Mouse (Mus musculus) MEL (cell line): ENCODE results near the gene Mrgprd. TPM values are rescaled to one million over a fixed set of nuclear protein-coding genes. Genes with fewer than 3 reads are reported as not detected.

Experiments
- DNase-seq: peaks from one replicate; pipeline ENCODE4 v3.0.0; 2011; ENCODE audit warnings: low read depth, low spot score
- H3K27ac ChIP-seq: 2 replicates; pipeline ENCODE4 v1.5.1; 2012; ENCODE audit warnings: low read depth, mild to moderate bottlenecking, control low read depth, low read length, moderate library complexity; ENCODE audit not compliant: control insufficient read depth
- H3K27me3 ChIP-seq, 2 experiments: fragments of 150-350 bp in 1 of 2; sonication (generic) in 1 of 2; 2 replicates each; pipeline ENCODE4 v1.6.1; 2012; ENCODE audit warnings: low read length in 2 of 2, mild to moderate bottlenecking in 2 of 2, improper control_type of control experiment in 1 of 2, moderate library complexity in 1 of 2; ENCODE audit not compliant: insufficient read depth in 2 of 2, control insufficient read depth in 1 of 2
- H3K36me3 ChIP-seq, 2 experiments: 2 replicates each; pipeline ENCODE4 v1.6.1; 2012 to 2014; ENCODE audit warnings: low read length in 2 of 2, improper control_type of control experiment in 1 of 2, inconsistent platforms in 1 of 2, mild to moderate bottlenecking in 1 of 2; ENCODE audit not compliant: insufficient read depth in 2 of 2, control insufficient read depth in 1 of 2
- H3K4me1 ChIP-seq, 2 experiments: fragments of 150-350 bp in 1 of 2; sonication (generic) in 1 of 2; 2 replicates each; pipeline ENCODE4 v1.6.1; 2012; ENCODE audit warnings: low read length in 2 of 2, improper control_type of control experiment in 1 of 2, mild to moderate bottlenecking in 1 of 2; ENCODE audit not compliant: insufficient read depth in 2 of 2, control insufficient read depth in 1 of 2
- H3K4me3 ChIP-seq, 2 experiments: fragments of 150-350 bp in 1 of 2; sonication (generic) in 1 of 2; 2 replicates each; pipeline ENCODE4 v1.5.1; 2012; ENCODE audit warnings: low read depth in 2 of 2, low read length in 2 of 2, mild to moderate bottlenecking in 2 of 2, moderate library complexity in 2 of 2, control low read depth in 1 of 2, improper control_type of control experiment in 1 of 2; ENCODE audit not compliant: control insufficient read depth in 1 of 2, insufficient read depth in 1 of 2
- H3K79me2 ChIP-seq: 2 replicates; pipeline ENCODE4 v1.6.1; 2012; ENCODE audit warnings: mild to moderate bottlenecking, low read length, moderate library complexity; ENCODE audit not compliant: control insufficient read depth, poor library complexity, insufficient read depth
- H3K9ac ChIP-seq: 2 replicates; pipeline ENCODE4 v1.6.1; 2012; ENCODE audit warnings: low read depth, mild to moderate bottlenecking, control low read depth, low read length, moderate library complexity; ENCODE audit not compliant: control insufficient read depth, poor library complexity, severe bottlenecking
- H3K9me3 ChIP-seq: fragments of 150-350 bp; sonication (generic); replicated peaks from 2 replicates; pipeline ENCODE4 v1.6.1; 2012; ENCODE audit warnings: mild to moderate bottlenecking, low read length, improper control_type of control experiment, moderate library complexity; ENCODE audit not compliant: insufficient read depth
- CHD2 ChIP-seq: IDR thresholded peaks from 2 replicates; pipeline ENCODE4 v1.6.1; 2011; ENCODE audit warnings: low read length, improper control_type of control experiment
- CTCF ChIP-seq, 3 experiments: IDR thresholded peaks in 2 of 3; conservative IDR thresholded peaks in 1 of 3; 2 replicates each; pipeline ENCODE4 v1.5.1; 2011 to 2012; ENCODE audit warnings: low read length in 3 of 3, low read depth in 2 of 3, mild to moderate bottlenecking in 2 of 3, improper control_type of control experiment in 1 of 3, inconsistent platforms in 1 of 3, mixed read lengths in 1 of 3, moderate library complexity in 1 of 3; ENCODE audit not compliant: control insufficient read depth in 1 of 3, insufficient read depth in 1 of 3, poor library complexity in 1 of 3, severe bottlenecking in 1 of 3
- E2F4 ChIP-seq: IDR thresholded peaks from 2 replicates; pipeline ENCODE4 v1.6.1; 2011; ENCODE audit warnings: low read depth, low read length, improper control_type of control experiment, borderline replicate concordance
- ELF1 ChIP-seq: IDR thresholded peaks from 2 replicates; pipeline ENCODE4 v1.6.1; 2014; ENCODE audit warnings: low read depth, mild to moderate bottlenecking, inconsistent platforms, low read length, improper control_type of control experiment, moderate library complexity
- EP300 ChIP-seq, 2 experiments: IDR thresholded peaks; 2 replicates each; pipeline ENCODE4 v1.6.1; 2011; ENCODE audit warnings: improper control_type of control experiment in 2 of 2, low read length in 2 of 2, low read depth in 1 of 2, mild to moderate bottlenecking in 1 of 2
- ETS1 ChIP-seq: IDR thresholded peaks from 2 replicates; pipeline ENCODE4 v1.6.1; 2012; ENCODE audit warnings: low read depth, mild to moderate bottlenecking, inconsistent platforms, low read length, improper control_type of control experiment, moderate library complexity
- GABPA ChIP-seq: IDR thresholded peaks from 2 replicates; pipeline ENCODE4 v1.6.1; 2012; ENCODE audit warnings: low read depth, mild to moderate bottlenecking, inconsistent platforms, low read length, improper control_type of control experiment, moderate library complexity
- JUND ChIP-seq: IDR thresholded peaks from 2 replicates; pipeline ENCODE4 v1.6.1; 2011; ENCODE audit warnings: low read depth, mild to moderate bottlenecking, improper control_type of control experiment, low read length
- MAFK ChIP-seq: IDR thresholded peaks from 2 replicates; pipeline ENCODE4 v1.6.1; 2011; ENCODE audit warnings: low read depth, mild to moderate bottlenecking, low read length, improper control_type of control experiment, borderline replicate concordance
- MAX ChIP-seq: IDR thresholded peaks from 2 replicates; pipeline ENCODE4 v1.6.1; 2011; ENCODE audit warnings: low read length, improper control_type of control experiment
- MEF2A ChIP-seq: IDR thresholded peaks from 2 replicates; pipeline ENCODE4 v1.6.1; 2014; ENCODE audit warnings: low read depth, mild to moderate bottlenecking, inconsistent platforms, low read length, improper control_type of control experiment; ENCODE audit not compliant: poor library complexity, insufficient replicate concordance, severe bottlenecking; ENCODE audit errors: extremely low read depth
- MXI1 ChIP-seq: IDR thresholded peaks from 2 replicates; pipeline ENCODE4 v1.6.1; 2011; ENCODE audit warnings: mild to moderate bottlenecking, low read depth, low read length, improper control_type of control experiment
- MYB ChIP-seq: IDR thresholded peaks from 2 replicates; pipeline ENCODE4 v1.6.1; 2011; ENCODE audit warnings: mild to moderate bottlenecking, low read depth, low read length, improper control_type of control experiment
- NELFE ChIP-seq: IDR thresholded peaks from 2 replicates; pipeline ENCODE4 v1.6.1; 2011; ENCODE audit warnings: low read depth, low read length, improper control_type of control experiment
- NRF1 ChIP-seq: IDR thresholded peaks from 2 replicates; pipeline ENCODE4 v1.6.1; 2014; ENCODE audit warnings: low read depth, mild to moderate bottlenecking, inconsistent platforms, low read length, improper control_type of control experiment, moderate library complexity; ENCODE audit not compliant: poor library complexity, insufficient read depth, severe bottlenecking
- POLR2AphosphoS2 ChIP-seq: IDR thresholded peaks from 2 replicates; pipeline ENCODE4 v1.6.1; 2011; ENCODE audit warnings: low read length, improper control_type of control experiment
- RCOR1 ChIP-seq: IDR thresholded peaks from 2 replicates; pipeline ENCODE4 v1.6.1; 2012; ENCODE audit warnings: low read depth, mild to moderate bottlenecking, inconsistent platforms, low read length, improper control_type of control experiment
- SIN3A ChIP-seq: IDR thresholded peaks from 2 replicates; pipeline ENCODE4 v1.6.1; 2012; ENCODE audit warnings: low read length, improper control_type of control experiment, inconsistent platforms
- TAL1 ChIP-seq: IDR thresholded peaks from 2 replicates; pipeline ENCODE4 v1.6.1; 2012; ENCODE audit warnings: mild to moderate bottlenecking, inconsistent platforms, low read length, moderate library complexity, mixed read lengths
- TCF12 ChIP-seq: IDR thresholded peaks from 2 replicates; pipeline ENCODE4 v1.6.1; 2014; ENCODE audit warnings: low read depth, mild to moderate bottlenecking, inconsistent platforms, low read length, improper control_type of control experiment, moderate library complexity
- USF1 ChIP-seq: IDR thresholded peaks from 2 replicates; pipeline ENCODE4 v1.6.1; 2014; ENCODE audit warnings: low read depth, mild to moderate bottlenecking, inconsistent platforms, low read length, improper control_type of control experiment, moderate library complexity
- ZKSCAN1 ChIP-seq: IDR thresholded peaks from 2 replicates; pipeline ENCODE4 v1.6.1; 2012; ENCODE audit warnings: low read depth, mild to moderate bottlenecking, inconsistent platforms, low read length, improper control_type of control experiment, moderate library complexity
- ZNF384 ChIP-seq: IDR thresholded peaks from 2 replicates; pipeline ENCODE4 v1.6.1; 2012; ENCODE audit warnings: low read depth, mild to moderate bottlenecking, inconsistent platforms, low read length, improper control_type of control experiment
- polyA plus RNA-seq, 2 experiments: library from polyadenylated mRNA; stranded (reverse) in 1 of 2; unstranded in 1 of 2; fragments of >175 nt in 1 of 2; fragments of >200 nt in 1 of 2; gene quantifications; 2 replicates each; pipeline versions ENCODE4 v1.2.1 to v1.2.4; 2012; ENCODE audit warnings: low replicate concordance in 2 of 2, low read depth in 1 of 2; ENCODE audit not compliant: insufficient read length in 2 of 2, insufficient read depth in 1 of 2, missing spikeins in 1 of 2
- total RNA-seq: library from RNA; depleted of rRNA; stranded (reverse); fragments of 300-350 nt; gene quantifications from 2 replicates; pipeline ENCODE4 v1.2.3, GENCODE M21; 2012

Gene Mrgprd
- total and polyA plus RNA-seq, 3 experiments, result not detected

- H3K4me1 ChIP-seq, result no peaks in the 10 kb centered on the region
- no peak for DNase-seq
- H3K79me2 ChIP-seq, result no peaks in the 10 kb centered on the region
- TF ChIP-seq TAL1 (no peak), MAX (no peak)
- TF ChIP-seq, all 39 proteins: peak for 0
- H3K9ac ChIP-seq, result no peak overlapping the region
- H3K9me3 ChIP-seq, result no peaks in the 10 kb centered on the region
- no peak overlapping the region for H3K4me3 ChIP-seq
- no peaks in the 10 kb centered on the region for H3K36me3 ChIP-seq
- no peak overlapping the region for H3K27ac ChIP-seq
- H3K27me3 ChIP-seq, result no peaks in the 10 kb centered on the region
These were observed 19.9 kb downstream of the Mrgprd start for GRCm38 (mm10) chr7:145334428-145335027.

- no peak for TF ChIP-seq RCOR1
- TF ChIP-seq GABPA, result no peak
- no peak for TF ChIP-seq POLR2AphosphoS2
- no peak for TF ChIP-seq TCF12
- no peak for TF ChIP-seq MAX
- no peak for TF ChIP-seq ETS1
- no peak for TF ChIP-seq ELF1
- Histone ChIP-seq H3K9me3 (no peaks in the 10 kb centered on the region), H3K9ac (no peak overlapping the region), H3K36me3 (no peaks in the 10 kb centered on the region), H3K4me3 (no peak overlapping the region), H3K79me2 (no peaks in the 10 kb centered on the region), H3K27ac (no peak overlapping the region), H3K27me3 (no peaks in the 10 kb centered on the region), H3K4me1 (no peaks in the 10 kb centered on the region)
- DNase-seq, result no peak
These were observed 20.6 kb downstream of the Mrgprd start for GRCm38 (mm10) chr7:145335199-145335598.

GRCm38 (mm10) chr7:145335616-145336332, 21.1 kb downstream of the Mrgprd start:
- no peak overlapping the region for H3K4me3 ChIP-seq
- H3K9ac ChIP-seq, result no peak overlapping the region
- H3K27ac ChIP-seq, result no peak overlapping the region
- DNase-seq, result no peak
- H3K4me1 ChIP-seq, result no peaks in the 10 kb centered on the region
- no peaks in the 10 kb centered on the region for H3K36me3 ChIP-seq
- H3K9me3 ChIP-seq, result no peaks in the 10 kb centered on the region
- H3K27me3 ChIP-seq, result no peaks in the 10 kb centered on the region
- no peaks in the 10 kb centered on the region for H3K79me2 ChIP-seq
- no peak for TF ChIP-seq EP300 (IDR thresholded peaks at IDR 0.05; ENCODE audit: low read depth in 1 of 2, low read length in 2 of 2)
- TF ChIP-seq MAFK, result no peak
- TF ChIP-seq MXI1, result no peak
- no peak for TF ChIP-seq NRF1
- TF ChIP-seq POLR2AphosphoS2, result no peak
- no peak for TF ChIP-seq NELFE
- TF ChIP-seq USF1, result no peak
- TF ChIP-seq JUND, result no peak
- no peak for TF ChIP-seq E2F4
- no peak for TF ChIP-seq MAX
- no peak for TF ChIP-seq MYB
- no peak for TF ChIP-seq ZKSCAN1
- TF ChIP-seq CHD2, result no peak
- no peak for TF ChIP-seq ZNF384
- TF ChIP-seq SIN3A, result no peak
- TF ChIP-seq CTCF (IDR thresholded peaks at IDR 0.05 in 2 of 3, conservative IDR thresholded peaks at IDR 0.05 in 1 of 3; ENCODE audit: control insufficient read depth in 1 of 3, insufficient read depth in 1 of 3, low read depth in 2 of 3, low read length in 3 of 3, poor library complexity in 1 of 3, severe bottlenecking in 1 of 3), result no peak
- no peak for TF ChIP-seq GABPA
- TF ChIP-seq TAL1, result no peak
- no peak for TF ChIP-seq MEF2A
